ENCODE assay signal across 8 mouse cellular contexts in the genomic region with DNA sequence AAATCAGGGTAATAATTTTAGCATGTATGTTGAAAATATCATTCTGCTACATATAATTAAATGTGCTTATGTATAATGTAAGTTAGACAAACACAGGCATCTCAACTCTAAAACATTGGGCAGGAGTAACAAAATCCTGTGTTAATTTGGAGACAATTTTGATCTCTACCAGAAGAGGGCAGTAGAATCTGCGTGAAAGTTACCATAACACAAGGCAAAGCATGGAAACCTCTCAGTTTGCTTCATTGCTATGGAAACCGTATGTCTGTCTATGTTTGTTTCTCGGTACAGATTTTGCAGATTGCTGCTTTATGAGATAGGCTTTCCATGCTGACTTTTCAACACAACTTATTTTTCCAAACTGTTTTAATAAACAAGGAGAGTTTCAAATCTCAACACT.
DNase-seq lines count a peak whose midpoint lies in the region; ATAC-seq and TF ChIP-seq lines count a peak whose summit lies in the region.

No protein-coding gene starts in this region.

- H3K4me3 ChIP-seq in cerebellum, adult 2 months (replicated peaks; ENCODE audit: insufficient read depth, low read depth, low read length): no peak overlapping the region
- H3K4me3 ChIP-seq in stomach, postnatal 0 days (ENCODE audit: low read depth, low read length): no peak overlapping the region

- H3K9me3 ChIP-seq in stomach, postnatal 0 days (ENCODE audit: control insufficient read depth, low read length): no peaks in the 10 kb centered on the region

- H3K4me1 ChIP-seq in cerebellum, adult 2 months (ENCODE audit: control insufficient read depth, insufficient read depth, low read length): no peaks in the 10 kb centered on the region
- no peaks in the 10 kb centered on the region for H3K4me1 ChIP-seq in stomach, postnatal 0 days (replicated peaks; ENCODE audit: control insufficient read depth, insufficient read depth)

- no peak overlapping the region for H3K9ac ChIP-seq in stomach, postnatal 0 days (ENCODE audit: low read length)

- peak; percentile 41; the same call in 1 of the 2 replicates for TF ChIP-seq CTCF in cerebellum, adult 2 months (IDR thresholded peaks at IDR 0.05; ENCODE audit: borderline replicate concordance, insufficient read depth, low read depth, low read length)
- TF ChIP-seq CTCF in stomach, postnatal 0 days (IDR thresholded peaks at IDR 0.05; ENCODE audit: low read depth): peak; percentile 87

- 3% methylated on average over 3 of the region's 3 CpGs for WGBS in cerebellum, adult 2 months
- WGBS in stomach, postnatal 0 days: 10% methylated on average over 3 of the region's 3 CpGs

- H3K36me3 ChIP-seq in stomach, postnatal 0 days (ENCODE audit: control insufficient read depth, insufficient read depth, low read length): no peaks in the 10 kb centered on the region

- TF ChIP-seq POLR2A in cerebellum, adult 2 months (IDR thresholded peaks at IDR 0.05; ENCODE audit: borderline replicate concordance, insufficient read depth, low read length): no peak

- no peaks in the 10 kb centered on the region for H3K27me3 ChIP-seq in cerebellum, adult 2 months (ENCODE audit: control insufficient read depth, insufficient read depth, low read length)
- no peaks in the 10 kb centered on the region for H3K27me3 ChIP-seq in stomach, postnatal 0 days (ENCODE audit: control insufficient read depth, insufficient read depth, low read length)

- no peak for TF ChIP-seq EP300 in stomach, postnatal 0 days (optimal IDR thresholded peaks at IDR 0.05)

- intact Hi-C loops in left cerebral cortex, postnatal 25 days (cut with DNase I): loop anchor here (2.0 to 5.0 kb wide), 2 partner anchors 286 to 473 kb away; partner anchors contain the start of gene Hecw2

- H3K4me2 ChIP-seq in stomach, postnatal 0 days (replicated peaks; ENCODE audit: low read depth): no peak overlapping the region

- H3K27ac ChIP-seq in cerebellum, adult 2 months (ENCODE audit: insufficient read depth, low read length): no peak overlapping the region
- H3K27ac ChIP-seq in stomach, postnatal 0 days (replicated peaks): no peak overlapping the region

- peak in 1 of 2 experiments; percentile 44 for DNase-seq in cerebellum, adult 2 months
- no peak for DNase-seq in cerebellum, adult 9-11 months
- peak; percentile 25 to 30 for DNase-seq in left cerebral cortex, adult 9 months (ENCODE audit: low spot score in 2 of 2)
- DNase-seq in left cerebral cortex, adult 18-20 months (ENCODE audit: low spot score in 2 of 2): no peak
- peak; percentile 52 for DNase-seq in c-Kit-positive CD71-negative TER-119-negative erythroid progenitor cells, embryonic 14.5 days (ENCODE audit: low read depth)
- peak; percentile 37 to 72 for DNase-seq in left cerebral cortex, postnatal 25 days (ENCODE audit: low spot score in 2 of 2)
- no peak for DNase-seq in stomach, postnatal 0 days (ENCODE audit: low spot score)
- DNase-seq in adrenal gland, postnatal 10 days: no peak

- ATAC-seq in stomach, postnatal 0 days (ENCODE audit: low FRiP score, low TSS enrichment): no peak

Comparison
In these comparisons a context has a peak if more than half of its experiments do, and no peak if none do; other contexts are left out.
1. DNase-seq: peak in left cerebral cortex, adult 9 months (2 of 2), c-Kit-positive CD71-negative TER-119-negative erythroid progenitor cells, embryonic 14.5 days (single experiment) and left cerebral cortex, postnatal 25 days (2 of 2); none in cerebellum, adult 9-11 months (single experiment), left cerebral cortex, adult 18-20 months (0 of 2), stomach, postnatal 0 days (single experiment) and adrenal gland, postnatal 10 days (single experiment).